Mouse (Mus musculus) CD4-positive, CD25-positive, alpha-beta regulatory T cell, adult 2 months (primary cell): ENCODE results near the gene Hmgcll1.

Experiments used
- DNase-seq: peaks from one replicate; pipeline ENCODE4 v3.0.0-alpha.2; 2012; ENCODE audit warnings: low read depth, low spot score

Gene Hmgcll1

GRCm38 (mm10) chr9:76014631-76015531, at the start of gene Hmgcll1:
TSS of gene Hmgcll1 (plus strand) at chr9:76014855.
- no peak for DNase-seq

- DNase-seq: no peak
Measured at GRCm38 (mm10) chr9:75980097-75980496, 34.6 kb upstream of the Hmgcll1 start.

- DNase-seq: no peak
Measured at GRCm38 (mm10) chr9:75981139-75981538, 33.5 kb upstream of the Hmgcll1 start.

- DNase-seq: no peak
Measured at GRCm38 (mm10) chr9:75989491-75989890, 25.2 kb upstream of the Hmgcll1 start.

- DNase-seq: no peak
Measured at GRCm38 (mm10) chr9:75998791-75999350, 15.8 kb upstream of the Hmgcll1 start.

GRCm38 (mm10) chr9:76000876-76001858, 13.5 kb upstream of the Hmgcll1 start:
- no peak for DNase-seq

GRCm38 (mm10) chr9:76003066-76003465, 11.6 kb upstream of the Hmgcll1 start:
- DNase-seq: no peak

GRCm38 (mm10) chr9:76003637-76004036, 11.0 kb upstream of the Hmgcll1 start:
- no peak for DNase-seq

GRCm38 (mm10) chr9:76007342-76007970, 7.2 kb upstream of the Hmgcll1 start:
- no peak for DNase-seq

GRCm38 (mm10) chr9:76013789-76014188, 866 bp upstream of the Hmgcll1 start:
- DNase-seq: no peak

GRCm38 (mm10) chr9:76015971-76016370, 1.3 kb downstream of the Hmgcll1 start:
- no peak for DNase-seq

GRCm38 (mm10) chr9:76016506-76016905, 1.9 kb downstream of the Hmgcll1 start:
- DNase-seq: no peak

- no peak for DNase-seq
Measured at GRCm38 (mm10) chr9:76023551-76023973, 8.9 kb downstream of the Hmgcll1 start.

GRCm38 (mm10) chr9:76024277-76025246, 9.9 kb downstream of the Hmgcll1 start:
- DNase-seq: no peak

- DNase-seq: no peak
Measured at GRCm38 (mm10) chr9:76029471-76030199, 15.0 kb downstream of the Hmgcll1 start.

- DNase-seq: no peak
Measured at GRCm38 (mm10) chr9:76035058-76035457, 20.4 kb downstream of the Hmgcll1 start.

GRCm38 (mm10) chr9:76038327-76039103, 23.9 kb downstream of the Hmgcll1 start:
- no peak for DNase-seq

GRCm38 (mm10) chr9:76039711-76040110, 25.1 kb downstream of the Hmgcll1 start:
- DNase-seq: no peak

- DNase-seq: no peak
Measured at GRCm38 (mm10) chr9:76043341-76043740, 28.7 kb downstream of the Hmgcll1 start.
